Mouse (Mus musculus) embryonic facial prominence, embryonic 12.5 days (tissue): Measurements from ENCODE around the gene Ctrc. TPM values are rescaled to one million over a fixed set of nuclear protein-coding genes. Genes with fewer than 3 reads are reported as not detected.
A peak's percentile ranks its signal among the peaks of the same experiment; 100 is the strongest.
"Not testable (repeated sequence)": the region's sequence is repeated elsewhere in the genome, so short reads cannot be mapped to it uniquely, and the experiment has no call there.

Experiments
- ATAC-seq: fragments of 200-750 bp; cut with Nextera tagmentation; 2 replicates; pipeline ENCODE4 v1.8.0; 2017; ENCODE audit not compliant: insufficient number of reproducible peaks, insufficient read depth, low FRiP score, low TSS enrichment
- H3K27ac ChIP-seq: fragments of 300-500 bp; sonication (generic); 2 replicates; pipeline ENCODE4 v1.5.1; 2016; ENCODE audit warnings: mild to moderate bottlenecking
- H3K27me3 ChIP-seq: fragments of 300-500 bp; sonication (generic); 2 replicates; pipeline ENCODE4 v1.6.1; 2016; ENCODE audit warnings: mild to moderate bottlenecking, moderate library complexity
- H3K36me3 ChIP-seq: fragments of 300-500 bp; sonication (generic); 2 replicates; pipeline ENCODE4 v1.6.1; 2016; ENCODE audit warnings: mild to moderate bottlenecking
- H3K4me1 ChIP-seq: fragments of 300-500 bp; sonication (generic); 2 replicates; pipeline ENCODE4 v1.6.1; 2016
- H3K4me2 ChIP-seq: fragments of 300-500 bp; sonication (generic); replicated peaks from 2 replicates; pipeline ENCODE4 v1.6.1; 2016; ENCODE audit warnings: mild to moderate bottlenecking, moderate library complexity
- H3K4me3 ChIP-seq: fragments of 300-500 bp; sonication (generic); 2 replicates; pipeline ENCODE4 v1.5.1; 2016; ENCODE audit warnings: mild to moderate bottlenecking
- H3K9ac ChIP-seq: fragments of 300-500 bp; sonication (generic); 2 replicates; pipeline ENCODE4 v1.6.1; 2016; ENCODE audit warnings: mild to moderate bottlenecking, moderate library complexity
- H3K9me3 ChIP-seq: fragments of 300-500 bp; sonication (generic); 2 replicates; pipeline ENCODE4 v1.6.1; 2016; ENCODE audit warnings: mild to moderate bottlenecking, moderate library complexity
- WGBS: fragments of 180-500 bp; shearing (Covaris S2); methylation state at CpG from one replicate; pipeline ENCODE4 v1.1.7; 2016; 5-methylcytosine and 5-hydroxymethylcytosine counted together
- polyA plus RNA-seq: library from polyadenylated mRNA; unstranded; fragments of >200 nt; fragmentation: Nextera tagmentation; extraction: Ambion mirVana; gene quantifications from 2 replicates; pipeline ENCODE4 v1.2.1, GENCODE M21; 2016

Gene Ctrc
- polyA plus RNA-seq, 1 experiment from 2014 or later = not detected

- 94% methylated on average over 8 of the region's 8 CpGs for WGBS
- Histone ChIP-seq H3K9me3 (no peaks in the 10 kb centered on the region), H3K4me3 (no peak overlapping the region), H3K4me2 (no peak overlapping the region), H3K9ac (no peak overlapping the region), H3K36me3 (peaks cover 83% of the 10 kb centered on the region), H3K27me3 (no peaks in the 10 kb centered on the region), H3K4me1 (no peaks in the 10 kb centered on the region), H3K27ac (no peak overlapping the region)
- ATAC-seq = no peak
Measured at GRCm38 (mm10) chr4:141781201-141781985, 64.8 kb downstream of the Ctrc start.

GRCm38 (mm10) chr4:141779828-141780227 lies 66.3 kb downstream of the Ctrc start:
- Histone ChIP-seq H3K4me3 (no peak overlapping the region), H3K4me2 (no peak overlapping the region), H3K4me1 (no peaks in the 10 kb centered on the region), H3K9ac (no peak overlapping the region), H3K27me3 (no peaks in the 10 kb centered on the region), H3K9me3 (no peaks in the 10 kb centered on the region), H3K27ac (no peak overlapping the region), H3K36me3 (peaks cover 91% of the 10 kb centered on the region)
- no peak for ATAC-seq
- WGBS = 90% methylated on average over 8 of the region's 8 CpGs

- 86% methylated on average over 4 of the region's 4 CpGs for WGBS
- not testable (repeated sequence) for H3K27me3 ChIP-seq
- H3K36me3 ChIP-seq = peaks cover 90% of the 10 kb centered on the region
Measured at GRCm38 (mm10) chr4:141773019-141773418, 73.1 kb downstream of the Ctrc start.

GRCm38 (mm10) chr4:141771823-141772222 lies 74.3 kb downstream of the Ctrc start:
- no peak overlapping the region for H3K4me3 ChIP-seq
- peaks cover 94% of the 10 kb centered on the region for H3K36me3 ChIP-seq
- H3K4me1 ChIP-seq = 0 out of 2 replicates have a peak, but pooled peaks cover 3% of the 10 kb centered on the region
- no peak overlapping the region for H3K9ac ChIP-seq
- 89% methylated on average over 8 of the region's 8 CpGs for WGBS
- no peak overlapping the region for H3K27ac ChIP-seq
- H3K27me3 ChIP-seq = no peaks in the 10 kb centered on the region
- H3K4me2 ChIP-seq = no peak overlapping the region
- ATAC-seq = no peak
- no peaks in the 10 kb centered on the region for H3K9me3 ChIP-seq

More at GRCm38 (mm10) chr4:141773019-141773418, 73.1 kb downstream of the Ctrc start:
- H3K9ac ChIP-seq, ATAC-seq, H3K4me3 ChIP-seq, H3K27ac ChIP-seq, H3K4me1 ChIP-seq, H3K4me2 ChIP-seq, H3K9me3 ChIP-seq: not testable (repeated sequence)

- no peaks in the 10 kb centered on the region for H3K27me3 ChIP-seq
- peaks cover 93% of the 10 kb centered on the region for H3K36me3 ChIP-seq
- no peaks in the 10 kb centered on the region for H3K9me3 ChIP-seq
- WGBS = 91% methylated on average over 8 of the region's 8 CpGs
- H3K9ac ChIP-seq = no peak overlapping the region
- H3K4me2 ChIP-seq = no peak overlapping the region
- 0 out of 2 replicates have a peak, but pooled peaks cover 3% of the 10 kb centered on the region for H3K4me1 ChIP-seq
- no peak overlapping the region for H3K27ac ChIP-seq
- H3K4me3 ChIP-seq = no peak overlapping the region
- no peak for ATAC-seq
Measured at GRCm38 (mm10) chr4:141769501-141770160, 76.5 kb downstream of the Ctrc start.

- no peak overlapping the region for H3K4me2 ChIP-seq
- ATAC-seq = 0 out of 2 replicates have a peak, but pooled peaks have one; percentile 53
- no peak overlapping the region for H3K4me3 ChIP-seq
- H3K4me1 ChIP-seq = 0 out of 2 replicates have a peak, but pooled peaks cover 3% of the 10 kb centered on the region
- H3K27ac ChIP-seq = peak overlapping the region; percentile 77
- no peaks in the 10 kb centered on the region for H3K9me3 ChIP-seq
- WGBS = 73% methylated on average over 19 of the region's 19 CpGs
- H3K9ac ChIP-seq = no peak overlapping the region
- peaks cover 92% of the 10 kb centered on the region for H3K36me3 ChIP-seq
- no peaks in the 10 kb centered on the region for H3K27me3 ChIP-seq
Measured at GRCm38 (mm10) chr4:141767353-141768036, 78.7 kb downstream of the Ctrc start.

GRCm38 (mm10) chr4:141766668-141767352 lies 79.3 kb downstream of the Ctrc start:
- H3K27me3 ChIP-seq = no peaks in the 10 kb centered on the region
- peak; percentile 62 for ATAC-seq
- H3K4me2 ChIP-seq = no peak overlapping the region; the same call in 1 of the 2 replicates
- no peak overlapping the region for H3K4me3 ChIP-seq
- no peaks in the 10 kb centered on the region for H3K9me3 ChIP-seq
- 0 out of 2 replicates have a peak, but pooled peaks cover 3% of the 10 kb centered on the region for H3K4me1 ChIP-seq
- 63% methylated on average over 19 of the region's 19 CpGs for WGBS
- peaks cover 92% of the 10 kb centered on the region for H3K36me3 ChIP-seq
- H3K27ac ChIP-seq = peak overlapping the region; percentile 77
- H3K9ac ChIP-seq = no peak overlapping the region

- H3K9ac ChIP-seq = no peak overlapping the region
- H3K27ac ChIP-seq = peak overlapping the region; percentile 77
- H3K4me2 ChIP-seq = no peak overlapping the region
- no peaks in the 10 kb centered on the region for H3K9me3 ChIP-seq
- no peaks in the 10 kb centered on the region for H3K27me3 ChIP-seq
- WGBS = 86% methylated on average over 8 of the region's 8 CpGs
- H3K36me3 ChIP-seq = peaks cover 92% of the 10 kb centered on the region
- no peak overlapping the region for H3K4me3 ChIP-seq
- 0 out of 2 replicates have a peak, but pooled peaks cover 3% of the 10 kb centered on the region for H3K4me1 ChIP-seq
- no peak for ATAC-seq
Measured at GRCm38 (mm10) chr4:141766316-141766667, 79.9 kb downstream of the Ctrc start.

GRCm38 (mm10) chr4:141765008-141765407 lies 81.2 kb downstream of the Ctrc start:
- Histone ChIP-seq H3K9me3 (no peaks in the 10 kb centered on the region), H3K9ac (no peak overlapping the region), H3K4me3 (no peak overlapping the region), H3K27ac (no peak overlapping the region), H3K27me3 (no peaks in the 10 kb centered on the region), H3K36me3 (peaks cover 84% of the 10 kb centered on the region), H3K4me2 (no peak overlapping the region), H3K4me1 (0 out of 2 replicates have a peak, but pooled peaks cover 3% of the 10 kb centered on the region)
- WGBS = 89% methylated on average over 3 of the region's 3 CpGs
- ATAC-seq = no peak
